Mouse (Mus musculus): ENCODE data around the gene Samd7. TPM values are rescaled to one million over a fixed set of nuclear protein-coding genes. Genes with fewer than 3 reads are reported as not detected.

Samd7 gene
- polyA plus RNA-seq, 1 experiment from 2014 or later: not detected

GRCm38 (mm10) chr3:30724105-30724824 lies 21.8 kb upstream of the Samd7 start:
- no peak for ATAC-seq (ENCODE audit: low FRiP score)
- no peak overlapping the region for H3K27ac ChIP-seq
- H3K4me2 ChIP-seq (replicated peaks): no peak overlapping the region
- H3K4me1 ChIP-seq: no peaks in the 10 kb centered on the region
- H3K4me3 ChIP-seq: no peak overlapping the region
- no peaks in the 10 kb centered on the region for H3K36me3 ChIP-seq
- no peaks in the 10 kb centered on the region for H3K9me3 ChIP-seq (replicated peaks)
- H3K27me3 ChIP-seq: no peaks in the 10 kb centered on the region
- H3K9ac ChIP-seq: no peak overlapping the region
- 59% methylated on average over 10 of the region's 10 CpGs for WGBS

GRCm38 (mm10) chr3:30724848-30725465 lies 21.1 kb upstream of the Samd7 start:
- 86% methylated on average over 10 of the region's 10 CpGs for WGBS
- no peak for ATAC-seq (ENCODE audit: low FRiP score)
- Histone ChIP-seq H3K4me1 (no peaks in the 10 kb centered on the region), H3K9ac (no peak overlapping the region), H3K27ac (no peak overlapping the region), H3K27me3 (no peaks in the 10 kb centered on the region), H3K9me3 (replicated peaks) (no peaks in the 10 kb centered on the region), H3K36me3 (no peaks in the 10 kb centered on the region), H3K4me3 (no peak overlapping the region), H3K4me2 (replicated peaks) (no peak overlapping the region)

DNA sequence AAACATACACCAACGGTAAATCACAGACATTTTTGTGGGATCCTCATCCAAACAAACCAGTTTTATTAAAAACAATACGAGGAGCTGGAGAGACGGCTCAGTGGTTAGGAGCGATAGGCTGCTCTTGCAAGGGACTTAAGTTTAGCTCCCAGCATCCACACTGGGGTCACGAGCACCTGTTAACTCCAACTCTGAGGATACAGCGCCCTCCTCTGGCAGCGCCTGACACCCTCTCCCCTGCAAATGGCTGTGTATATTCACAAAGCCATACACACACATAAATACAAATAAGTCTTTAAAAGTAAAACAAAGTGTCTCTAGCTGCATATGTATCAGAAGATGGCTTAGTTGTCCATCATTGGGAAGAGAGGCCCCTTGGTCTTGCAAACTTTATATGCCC lies 20.6 kb upstream of the Samd7 start:
- Histone ChIP-seq H3K4me1 (no peaks in the 10 kb centered on the region), H3K36me3 (no peaks in the 10 kb centered on the region), H3K4me3 (no peak overlapping the region), H3K27me3 (no peaks in the 10 kb centered on the region), H3K9me3 (replicated peaks) (no peaks in the 10 kb centered on the region), H3K9ac (no peak overlapping the region), H3K27ac (no peak overlapping the region), H3K4me2 (replicated peaks) (no peak overlapping the region)
- 89% methylated on average over 7 of the region's 7 CpGs for WGBS
- ATAC-seq (ENCODE audit: low FRiP score): no peak

- no peak overlapping the region for H3K9ac ChIP-seq
- H3K36me3 ChIP-seq: no peaks in the 10 kb centered on the region
- no peaks in the 10 kb centered on the region for H3K9me3 ChIP-seq (replicated peaks)
- no peak overlapping the region for H3K27ac ChIP-seq
- H3K4me2 ChIP-seq (replicated peaks): no peak overlapping the region
- H3K27me3 ChIP-seq: no peaks in the 10 kb centered on the region
- ATAC-seq (ENCODE audit: low FRiP score): no peak
- no peaks in the 10 kb centered on the region for H3K4me1 ChIP-seq
- no peak overlapping the region for H3K4me3 ChIP-seq
- 82% methylated on average over 4 of the region's 4 CpGs for WGBS
Measured at GRCm38 (mm10) chr3:30727209-30727608, 18.9 kb upstream of the Samd7 start.

- no peaks in the 10 kb centered on the region for H3K36me3 ChIP-seq
- H3K27me3 ChIP-seq: no peaks in the 10 kb centered on the region
- no peak overlapping the region for H3K4me2 ChIP-seq (replicated peaks)
- WGBS: 86% methylated on average over 5 of the region's 5 CpGs
- no peak overlapping the region for H3K9ac ChIP-seq
- H3K27ac ChIP-seq: no peak overlapping the region
- no peaks in the 10 kb centered on the region for H3K4me1 ChIP-seq
- H3K9me3 ChIP-seq (replicated peaks): no peaks in the 10 kb centered on the region
- no peak for ATAC-seq (ENCODE audit: low FRiP score)
- no peak overlapping the region for H3K4me3 ChIP-seq
Measured at GRCm38 (mm10) chr3:30729046-30729445, 17.0 kb upstream of the Samd7 start.

DNA sequence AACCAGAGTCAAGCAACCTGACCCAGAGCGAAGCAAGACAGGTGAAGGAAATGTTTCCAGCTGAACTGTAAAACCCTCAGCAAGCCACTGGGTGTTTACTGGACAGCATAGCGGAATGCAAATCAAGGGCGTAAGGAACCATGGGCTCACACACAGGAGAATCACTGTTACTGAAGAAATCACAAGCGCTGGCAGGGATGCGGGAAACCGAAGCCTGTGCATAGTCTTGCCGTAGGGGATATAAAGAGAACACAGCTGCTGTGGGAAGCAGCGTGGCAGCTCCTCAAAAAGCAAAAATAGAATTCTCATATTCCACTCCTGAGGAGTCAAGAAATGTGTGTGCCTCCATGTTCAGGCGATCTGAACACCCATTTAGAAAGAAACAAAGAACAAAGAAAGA lies 9.3 kb upstream of the Samd7 start:
- H3K4me1 ChIP-seq: peaks cover 3% of the 10 kb centered on the region
- H3K9me3 ChIP-seq (replicated peaks): no peaks in the 10 kb centered on the region
- 0 out of 2 replicates have a peak overlapping the region, but pooled peaks have one; percentile 30 for H3K27ac ChIP-seq
- WGBS: 59% methylated on average over 9 of the region's 9 CpGs
- H3K27me3 ChIP-seq: no peaks in the 10 kb centered on the region
- H3K4me3 ChIP-seq: no peak overlapping the region
- no peak overlapping the region for H3K9ac ChIP-seq
- no peak for ATAC-seq (ENCODE audit: low FRiP score)
- no peaks in the 10 kb centered on the region for H3K36me3 ChIP-seq
- no peak overlapping the region for H3K4me2 ChIP-seq (replicated peaks)

DNA sequence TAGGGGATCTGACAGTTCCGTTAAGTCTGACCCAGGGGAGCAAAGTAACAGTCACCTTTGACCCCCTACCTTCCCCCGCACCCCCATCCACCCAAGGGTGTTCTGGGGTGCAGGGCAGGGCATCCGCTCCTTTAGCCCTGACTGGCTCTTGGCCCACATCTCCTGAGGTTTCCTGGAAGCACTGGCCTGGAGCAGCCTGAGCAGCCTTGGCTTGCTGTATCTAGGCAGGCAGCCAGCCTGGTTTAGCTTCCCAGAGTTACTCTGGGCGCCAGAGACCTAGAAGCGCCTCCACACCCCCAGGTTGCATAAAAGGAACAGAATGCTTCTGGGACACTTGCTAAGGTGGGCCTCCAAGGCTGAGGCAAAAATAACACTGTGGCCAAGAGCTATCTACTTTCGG lies 4.8 kb upstream of the Samd7 start:
- no peak overlapping the region for H3K27ac ChIP-seq
- H3K36me3 ChIP-seq: no peaks in the 10 kb centered on the region
- no peak overlapping the region for H3K4me2 ChIP-seq (replicated peaks)
- no peak overlapping the region for H3K4me3 ChIP-seq
- no peak overlapping the region for H3K9ac ChIP-seq
- H3K27me3 ChIP-seq: no peaks in the 10 kb centered on the region
- 93% methylated on average over 6 of the region's 6 CpGs for WGBS
- ATAC-seq (ENCODE audit: low FRiP score): no peak
- peaks cover 3% of the 10 kb centered on the region for H3K4me1 ChIP-seq
- no peaks in the 10 kb centered on the region for H3K9me3 ChIP-seq (replicated peaks)

GRCm38 (mm10) chr3:30742891-30743290 lies 3.2 kb upstream of the Samd7 start:
- H3K9me3 ChIP-seq (replicated peaks): no peaks in the 10 kb centered on the region
- H3K4me1 ChIP-seq: no peaks in the 10 kb centered on the region
- H3K4me3 ChIP-seq: no peak overlapping the region
- no peak overlapping the region for H3K9ac ChIP-seq
- H3K4me2 ChIP-seq (replicated peaks): no peak overlapping the region
- no peak overlapping the region for H3K27ac ChIP-seq
- H3K36me3 ChIP-seq: no peaks in the 10 kb centered on the region
- ATAC-seq (ENCODE audit: low FRiP score): no peak
- 91% methylated on average over 7 of the region's 7 CpGs for WGBS
- no peaks in the 10 kb centered on the region for H3K27me3 ChIP-seq

DNA sequence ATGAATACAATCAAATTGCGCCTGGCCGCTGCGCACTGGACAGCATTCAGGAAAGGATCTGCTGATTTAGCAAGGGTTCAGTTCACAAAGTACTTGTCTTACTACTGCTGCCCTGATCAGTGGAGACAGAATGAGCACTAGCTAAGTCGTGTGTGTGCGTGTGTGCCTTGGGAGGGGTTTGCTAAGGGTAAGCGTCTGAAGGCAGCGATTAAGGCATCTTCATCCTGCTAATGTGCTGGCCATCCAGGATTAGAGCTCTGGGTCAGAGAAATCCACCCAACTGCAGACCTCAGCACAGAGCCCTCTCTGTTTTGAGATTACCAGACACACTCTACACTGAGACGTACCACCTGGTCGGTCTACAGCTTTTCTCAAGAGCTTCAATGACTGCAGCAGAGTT lies 2.2 kb downstream of the Samd7 start:
- no peak for ATAC-seq (ENCODE audit: low FRiP score)
- Histone ChIP-seq H3K27ac (no peak overlapping the region), H3K27me3 (no peaks in the 10 kb centered on the region), H3K36me3 (no peaks in the 10 kb centered on the region), H3K9ac (no peak overlapping the region), H3K4me3 (no peak overlapping the region), H3K4me2 (replicated peaks) (no peak overlapping the region), H3K4me1 (no peaks in the 10 kb centered on the region), H3K9me3 (replicated peaks) (no peaks in the 10 kb centered on the region)
- WGBS: 91% methylated on average over 9 of the region's 9 CpGs

GRCm38 (mm10) chr3:30754696-30755095 lies 8.6 kb downstream of the Samd7 start:
- no peaks in the 10 kb centered on the region for H3K27me3 ChIP-seq
- H3K4me2 ChIP-seq (replicated peaks): no peak overlapping the region
- no peaks in the 10 kb centered on the region for H3K4me1 ChIP-seq
- H3K9me3 ChIP-seq (replicated peaks): no peaks in the 10 kb centered on the region
- no peak overlapping the region for H3K9ac ChIP-seq
- H3K27ac ChIP-seq: no peak overlapping the region
- no peak for ATAC-seq (ENCODE audit: low FRiP score)
- H3K4me3 ChIP-seq: no peak overlapping the region
- no peaks in the 10 kb centered on the region for H3K36me3 ChIP-seq
- WGBS: 95% methylated on average over 4 of the region's 4 CpGs

- WGBS: 93% methylated on average over 4 of the region's 4 CpGs
- Histone ChIP-seq H3K4me1 (no peaks in the 10 kb centered on the region), H3K9ac (no peak overlapping the region), H3K36me3 (no peaks in the 10 kb centered on the region), H3K9me3 (replicated peaks) (no peaks in the 10 kb centered on the region), H3K4me3 (no peak overlapping the region), H3K27ac (no peak overlapping the region), H3K4me2 (replicated peaks) (no peak overlapping the region), H3K27me3 (no peaks in the 10 kb centered on the region)
- no peak for ATAC-seq (ENCODE audit: low FRiP score)
Measured at GRCm38 (mm10) chr3:30764877-30765276, 18.8 kb downstream of the Samd7 start.

GRCm38 (mm10) chr3:30765311-30766027 lies 19.4 kb downstream of the Samd7 start:
- Histone ChIP-seq H3K27ac (no peak overlapping the region), H3K4me1 (no peaks in the 10 kb centered on the region), H3K9me3 (replicated peaks) (no peaks in the 10 kb centered on the region), H3K36me3 (no peaks in the 10 kb centered on the region), H3K4me2 (replicated peaks) (no peak overlapping the region), H3K9ac (no peak overlapping the region), H3K4me3 (no peak overlapping the region), H3K27me3 (no peaks in the 10 kb centered on the region)
- no peak for ATAC-seq (ENCODE audit: low FRiP score)
- 78% methylated on average over 10 of the region's 10 CpGs for WGBS
